Mouse (Mus musculus): ENCODE data around the gene Gpam. TPM values are rescaled to one million over a fixed set of nuclear protein-coding genes. Genes with fewer than 3 reads are reported as not detected.
"Not testable (repeated sequence)": the region's sequence is repeated elsewhere in the genome, so short reads cannot be mapped to it uniquely, and the experiment has no call there.

Gene Gpam
- 10 to 100 TPM; 67.6 to 79.1 TPM for total RNA-seq (2021)
- long read RNA-seq, experiment 1, transcript Gpam-201 (21 exons, 3,832 nt): major isoform, 34 of 75 reads
- long read RNA-seq, experiment 1, partial matches to known transcripts: 22 of 75 reads
- long read RNA-seq, experiment 1, other reads (novel, unspliced or antisense): 19 of 75 reads
- long read RNA-seq, experiment 2, transcript Gpam-201 (21 exons, 3,832 nt): major isoform, 65 of 118 reads
- long read RNA-seq, experiment 2, partial matches to known transcripts: 22 of 118 reads
- long read RNA-seq, experiment 2, other reads (novel, unspliced or antisense): 31 of 118 reads

DNA sequence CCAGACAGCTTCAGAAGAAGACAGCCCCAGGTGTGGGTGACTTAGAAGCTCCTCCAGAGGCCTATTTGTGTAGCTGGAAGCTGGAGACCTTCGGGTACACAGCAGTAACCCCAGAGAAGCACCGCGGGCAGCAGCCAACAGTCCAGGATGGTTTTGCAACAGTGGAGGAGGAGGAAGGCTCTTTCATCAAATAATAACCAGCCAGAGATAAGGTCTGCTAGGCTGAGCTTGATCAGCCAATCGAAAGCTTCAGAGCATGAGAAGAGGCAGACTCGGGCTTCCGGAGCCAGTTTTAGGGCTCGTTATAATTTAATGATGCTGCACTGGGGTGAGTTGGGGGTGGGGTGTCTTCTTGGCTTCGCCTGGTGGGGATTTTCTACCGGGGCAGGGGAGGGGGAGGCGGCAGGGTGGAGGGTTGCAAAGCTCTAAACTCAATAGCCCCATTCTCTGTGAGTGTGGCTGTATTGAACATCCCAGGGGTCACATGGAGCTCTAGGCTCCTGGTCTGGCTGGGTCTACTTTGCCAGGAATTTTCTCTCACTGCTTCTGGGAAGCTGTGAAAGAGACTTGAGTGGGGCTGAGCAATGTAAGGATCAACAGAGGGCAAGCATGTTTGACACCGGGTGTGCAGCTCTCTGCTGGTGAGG is at the start of gene Gpam:
Gene Gpam, minus strand, starts transcription at position 167 of the 647 bp plus-strand sequence.
- DNase-seq (ENCODE audit: low spot score in 2 of 2): no peak

DNA sequence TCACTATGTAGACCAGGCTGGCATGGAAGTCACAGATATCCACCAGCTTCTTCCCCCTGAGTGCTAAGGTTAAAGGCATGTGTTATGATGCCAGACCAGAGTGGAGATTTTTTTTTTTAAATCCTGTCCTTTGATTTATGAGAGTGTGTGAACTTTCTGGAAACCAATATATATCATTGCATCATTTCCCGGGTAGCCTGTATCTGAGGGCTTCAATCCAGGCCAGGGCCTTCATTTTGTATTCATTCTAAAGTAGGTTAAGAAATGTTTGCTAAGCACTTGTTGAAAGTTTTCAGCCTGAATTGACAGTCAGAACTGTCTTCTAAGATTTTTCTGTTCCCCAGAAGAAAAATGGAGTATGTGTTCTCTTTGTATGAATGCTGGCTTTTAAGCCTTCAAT is 44.5 kb upstream of the Gpam start:
- no peak for DNase-seq (ENCODE audit: low spot score in 2 of 2)

DNA sequence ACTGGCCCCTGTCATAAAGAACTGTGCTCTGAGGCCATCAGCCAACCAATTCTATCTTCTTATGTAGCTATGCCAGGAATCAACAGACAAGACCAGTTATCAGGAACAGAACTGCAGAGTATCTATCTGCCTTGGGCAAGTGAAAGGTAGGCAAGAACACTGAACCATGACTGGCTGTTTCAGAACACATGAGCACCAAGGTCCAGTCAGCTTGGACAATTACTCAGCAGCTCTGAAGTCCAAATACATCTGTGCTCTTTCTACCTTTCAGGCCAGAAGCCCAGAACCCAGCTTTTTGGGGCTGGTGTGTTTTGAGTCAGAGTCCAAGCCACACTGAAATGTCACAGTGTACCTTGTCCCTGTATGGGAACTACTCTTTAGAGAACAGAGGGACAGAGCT is 43.4 kb upstream of the Gpam start:
- DNase-seq (ENCODE audit: low spot score in 2 of 2): no peak

DNA sequence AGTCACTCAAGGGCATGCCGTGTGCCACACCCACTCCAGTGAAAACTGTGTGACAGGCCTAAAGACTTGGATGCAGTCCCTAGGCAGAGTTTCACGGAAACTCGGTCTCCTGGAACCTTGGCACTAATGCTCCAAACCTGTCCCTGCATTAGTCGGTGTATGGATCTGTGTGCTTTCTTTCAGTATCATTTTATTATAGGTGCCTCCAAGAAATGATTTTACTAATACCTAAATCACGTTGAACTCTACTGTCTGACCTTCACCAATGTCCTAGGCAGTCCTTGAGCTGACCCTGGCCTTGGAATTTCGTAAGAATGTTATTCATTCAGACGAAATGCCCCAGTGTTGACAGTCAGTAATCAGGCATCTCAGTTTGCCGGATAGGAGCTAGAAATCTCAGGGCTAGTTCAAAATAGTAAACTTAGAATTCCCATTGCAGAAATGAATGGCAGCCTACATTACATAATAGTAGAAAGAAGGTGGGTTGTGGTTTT is 42.2 kb upstream of the Gpam start:
- DNase-seq (ENCODE audit: low spot score in 2 of 2): not testable (repeated sequence)

DNA sequence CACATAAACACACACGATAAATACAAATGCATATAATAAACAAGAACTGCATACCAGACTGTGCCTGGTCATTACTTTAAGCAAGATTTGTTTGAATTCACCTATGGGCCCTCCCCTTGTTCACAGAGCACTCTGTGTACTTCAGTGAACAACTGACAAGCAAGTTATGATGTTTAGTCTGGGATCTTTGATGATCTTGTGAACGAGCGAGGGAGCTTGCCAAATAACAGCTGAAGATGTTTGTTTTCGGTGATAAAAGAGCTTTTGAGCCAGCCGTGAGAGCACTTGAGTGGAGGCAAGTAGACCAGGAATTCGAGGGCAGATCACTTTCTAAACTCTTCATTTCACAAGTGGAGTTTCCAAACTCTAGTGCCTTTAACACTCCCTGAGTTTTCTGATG is 41.3 kb upstream of the Gpam start:
- no peak for DNase-seq (ENCODE audit: low spot score in 2 of 2)

DNA sequence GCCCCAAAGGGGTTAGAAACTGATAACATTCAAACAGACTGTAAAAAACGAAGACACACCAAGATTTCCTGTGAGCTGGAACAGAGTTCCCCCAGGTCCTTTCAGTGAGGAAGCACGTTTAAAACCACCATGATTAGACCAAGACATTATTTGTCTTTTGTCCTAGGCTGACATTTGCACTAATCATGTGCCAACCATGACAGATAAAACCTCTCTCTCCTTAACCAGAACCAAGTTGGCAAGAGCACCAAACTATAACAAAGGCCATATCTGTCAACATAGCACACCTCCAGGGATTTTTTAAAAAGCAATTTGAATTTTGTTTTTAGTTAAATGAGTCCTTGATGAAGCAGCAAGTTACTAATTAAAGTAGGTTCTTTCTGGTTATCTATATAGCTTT is 40.7 kb upstream of the Gpam start:
- DNase-seq (ENCODE audit: low spot score in 2 of 2): no peak

DNA sequence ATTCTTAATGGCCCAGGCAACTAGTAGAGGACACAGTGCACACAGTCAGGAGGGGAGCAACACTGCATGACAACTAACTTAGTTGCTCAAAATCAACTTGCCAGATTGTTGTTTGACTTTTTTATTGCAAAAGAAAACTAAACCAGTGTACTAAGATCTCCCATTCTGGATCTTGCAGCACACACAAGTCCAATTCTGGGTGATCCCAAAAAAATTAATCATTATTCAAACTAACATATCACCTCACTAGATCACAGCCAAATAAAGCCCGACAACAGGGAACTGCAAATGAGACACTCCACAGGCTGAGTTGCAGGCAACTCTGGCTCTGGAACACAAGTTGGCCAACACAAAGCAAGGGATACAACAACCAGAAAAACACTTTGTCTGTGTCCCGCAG is 39.7 kb upstream of the Gpam start:
- DNase-seq (ENCODE audit: low spot score in 2 of 2): no peak

DNA sequence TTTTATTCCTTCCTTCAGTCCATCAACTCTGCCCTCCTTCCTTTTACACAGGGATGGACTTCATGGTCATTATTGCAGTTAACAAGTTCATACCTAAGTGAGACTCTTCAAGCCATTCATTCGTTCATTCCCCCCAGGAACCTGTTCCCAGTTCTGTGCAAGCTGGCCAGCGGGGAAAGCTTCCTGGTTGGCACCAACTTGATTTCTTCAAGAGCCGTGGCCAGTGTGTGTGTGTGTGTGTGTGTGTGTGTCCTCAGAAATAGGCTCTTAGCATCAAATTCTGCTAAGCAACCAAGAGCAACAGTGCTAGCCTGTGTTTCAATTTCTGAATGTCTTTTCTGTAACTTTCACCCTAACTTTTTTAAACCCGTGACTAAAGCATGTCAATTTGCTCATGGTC is 38.9 kb upstream of the Gpam start:
- no peak for DNase-seq (ENCODE audit: low spot score in 2 of 2)

DNA sequence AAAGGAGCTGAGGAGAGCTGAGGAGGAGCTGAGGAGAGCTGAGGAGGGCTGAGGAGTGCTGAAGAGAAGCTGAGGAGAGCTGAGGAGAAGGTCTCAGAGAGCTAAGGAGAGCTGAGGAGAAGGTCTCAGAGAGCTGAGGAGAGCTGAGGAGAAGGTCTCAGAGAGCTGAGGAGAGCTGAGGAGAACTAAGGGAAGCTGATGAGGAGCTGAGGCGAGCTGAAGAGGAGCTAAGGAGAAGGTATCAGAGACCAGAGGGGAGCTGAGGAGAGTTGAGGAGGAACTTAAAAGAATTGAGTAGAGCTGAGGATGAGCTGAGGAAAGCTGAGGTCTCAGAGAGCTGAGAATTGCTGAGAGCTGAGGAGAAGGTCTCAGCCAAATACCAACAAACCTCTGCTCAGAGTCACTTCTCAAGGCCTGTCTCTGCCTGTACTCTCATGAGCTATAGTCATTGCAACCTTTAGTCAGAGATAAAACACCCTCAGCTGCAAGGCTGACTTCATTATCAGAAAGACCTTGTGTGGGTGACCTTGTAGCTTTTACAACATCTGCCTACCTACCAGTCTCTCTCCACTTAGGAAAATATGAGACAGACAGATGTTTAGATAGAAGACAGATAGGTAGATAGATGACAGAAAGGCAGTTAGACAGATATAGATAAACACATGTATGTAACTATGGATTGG is 38.3 kb upstream of the Gpam start:
- DNase-seq (ENCODE audit: low spot score in 2 of 2): no peak

DNA sequence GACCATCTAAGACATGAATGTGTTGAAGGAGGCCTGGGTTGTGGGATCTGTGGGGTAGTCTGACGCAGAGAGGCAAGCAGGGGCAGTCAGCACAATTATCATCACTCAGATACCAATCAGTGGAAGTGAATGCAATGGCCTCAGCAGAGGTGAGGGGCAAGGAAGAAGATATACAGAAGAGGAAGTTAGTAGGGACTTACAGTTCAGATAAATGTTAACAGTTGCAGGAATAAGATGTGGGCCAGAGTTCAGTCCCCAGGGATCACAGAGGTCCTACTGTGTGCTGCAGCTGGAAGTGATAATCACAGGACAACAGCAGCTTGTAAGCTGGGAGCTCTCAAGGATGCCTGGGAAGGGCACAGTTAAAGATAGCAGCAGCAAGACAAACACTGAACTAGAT is 37.1 kb upstream of the Gpam start:
- no peak for DNase-seq (ENCODE audit: low spot score in 2 of 2)

DNA sequence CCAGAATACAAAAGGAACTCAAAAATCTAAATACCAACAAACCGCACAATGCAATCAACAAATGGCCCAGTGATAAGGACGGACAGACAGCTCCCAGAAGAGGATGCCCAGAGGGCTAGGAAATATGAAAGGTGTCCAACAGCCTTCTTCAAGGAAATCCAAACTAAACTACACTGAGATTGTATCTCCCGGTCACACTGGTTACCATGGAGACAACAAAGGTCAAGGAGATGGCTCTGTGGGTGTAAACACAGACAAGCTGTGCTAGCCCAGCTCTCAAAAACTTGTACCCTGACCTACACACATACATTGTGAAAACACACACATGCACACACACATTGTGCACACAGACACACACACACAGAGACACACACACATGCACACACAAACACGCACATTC is 35.2 kb upstream of the Gpam start:
- DNase-seq (ENCODE audit: low spot score in 2 of 2): no peak

DNA sequence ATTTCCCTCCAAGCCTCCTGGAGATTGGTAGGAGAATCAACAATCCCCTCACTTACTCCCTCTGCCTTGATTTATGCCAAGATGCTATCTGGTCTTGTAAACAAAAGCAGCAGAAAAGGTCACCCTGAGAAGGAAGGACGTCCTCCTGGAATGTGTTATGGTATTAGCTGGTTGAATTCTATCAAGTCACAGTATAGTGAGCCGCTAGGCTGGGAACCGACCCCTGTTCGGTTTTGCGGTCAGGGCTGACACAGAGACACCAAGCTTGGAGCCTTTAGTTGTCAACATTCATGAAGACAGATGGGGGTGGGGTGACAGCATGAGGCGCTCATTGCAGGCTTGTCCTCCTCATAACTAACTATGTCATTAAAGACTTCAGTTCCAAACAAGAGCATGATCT is 32.8 kb upstream of the Gpam start:
- DNase-seq (ENCODE audit: low spot score in 2 of 2): no peak

DNA sequence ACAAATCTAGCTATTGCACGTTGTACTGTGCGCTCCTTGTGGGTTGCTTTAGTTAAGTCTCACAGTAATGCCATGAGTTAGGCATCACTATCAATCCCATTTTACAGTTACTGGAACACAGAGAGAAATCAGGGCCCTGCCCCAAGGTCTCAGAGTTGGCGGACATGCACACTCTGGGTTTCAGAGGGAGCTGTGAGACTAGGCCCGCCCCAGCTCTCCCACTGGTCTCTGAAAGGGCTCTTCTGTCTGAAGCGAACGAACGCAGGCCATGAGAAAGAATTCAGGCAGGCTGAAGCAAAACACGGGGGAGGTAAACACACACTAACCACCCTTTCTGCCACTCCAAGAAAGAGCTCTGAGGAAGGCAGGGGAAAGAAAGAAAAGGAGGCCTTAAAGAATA is 31.6 kb upstream of the Gpam start:
- no peak for DNase-seq (ENCODE audit: low spot score in 2 of 2)

DNA sequence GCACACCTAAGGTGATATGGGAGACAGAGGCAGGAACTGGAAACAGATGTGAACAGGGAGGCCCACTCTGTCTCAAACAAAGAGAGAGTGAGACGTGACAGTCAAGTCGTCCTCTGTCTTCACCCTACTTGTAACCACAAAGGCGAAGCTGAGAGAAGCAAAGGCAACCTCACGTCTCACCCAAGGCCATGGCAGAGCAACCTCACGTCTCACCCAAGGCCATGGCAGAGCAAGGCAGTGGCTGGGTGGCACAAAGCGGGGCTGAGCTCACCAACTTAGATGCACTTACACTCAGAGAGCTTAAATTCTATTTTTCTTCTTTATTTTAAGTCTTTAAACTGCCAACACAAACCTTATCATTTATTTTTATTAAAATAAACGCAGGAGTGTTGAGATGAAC is 30.0 kb upstream of the Gpam start:
- no peak for DNase-seq (ENCODE audit: low spot score in 2 of 2)

DNA sequence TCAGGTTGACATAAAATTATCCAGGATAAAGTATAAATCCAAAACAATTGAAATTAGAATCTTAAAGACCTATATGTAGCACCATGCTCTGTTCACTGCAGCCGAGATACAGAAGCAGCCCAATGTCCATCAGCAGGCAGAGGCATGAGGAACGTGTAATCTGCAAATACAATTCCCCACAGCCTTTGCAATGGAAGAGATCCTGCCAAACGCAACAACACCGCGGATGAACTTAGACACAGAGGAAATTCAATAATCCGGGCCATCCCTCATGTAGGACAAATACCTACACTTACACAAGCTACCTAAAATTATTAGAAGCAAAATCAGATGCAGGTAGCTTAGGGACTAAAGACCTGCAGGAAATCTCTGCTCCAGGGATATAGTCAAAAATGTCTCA is 25.9 kb upstream of the Gpam start:
- no peak for DNase-seq (ENCODE audit: low spot score in 2 of 2)

DNA sequence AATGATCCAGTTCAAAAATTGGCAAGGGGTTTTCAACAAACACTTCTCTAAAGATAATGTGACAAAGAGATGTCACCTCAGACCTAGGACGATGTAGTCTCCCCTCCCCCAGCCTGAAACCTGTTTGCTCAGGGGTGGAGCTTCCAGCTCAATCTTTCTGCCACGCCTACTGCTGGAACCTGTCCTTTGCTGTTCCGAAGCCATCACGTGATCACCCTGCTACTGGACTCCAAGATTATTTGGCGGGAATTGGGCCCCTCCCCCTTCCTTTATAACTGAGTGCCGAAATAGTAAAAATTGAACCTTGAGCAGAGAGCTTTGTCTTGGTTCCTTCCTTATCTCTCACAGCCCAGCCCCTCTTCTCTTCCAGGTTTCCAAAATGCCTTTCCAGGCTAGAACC is 25.2 kb upstream of the Gpam start:
- not testable (repeated sequence) for DNase-seq (ENCODE audit: low spot score in 2 of 2)

DNA sequence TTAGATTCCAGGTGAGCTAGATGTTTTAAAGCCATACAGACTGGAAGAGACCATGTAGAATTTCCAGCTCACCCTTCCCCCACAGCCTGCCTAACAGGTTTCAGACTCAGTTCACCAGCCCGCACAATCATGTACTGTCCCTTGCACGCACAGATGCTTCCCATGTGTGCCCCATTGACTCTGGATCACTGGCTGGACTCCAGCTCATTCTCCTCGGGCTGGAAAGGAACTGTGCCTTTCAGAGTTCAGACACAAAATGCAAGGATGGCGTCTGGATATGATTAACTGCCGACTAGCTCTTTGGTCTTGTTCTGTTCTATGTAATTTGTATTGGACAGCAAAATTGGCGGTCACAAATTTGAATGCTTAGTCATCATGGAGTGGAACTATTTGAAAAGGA is 22.6 kb upstream of the Gpam start:
- no peak for DNase-seq (ENCODE audit: low spot score in 2 of 2)

DNA sequence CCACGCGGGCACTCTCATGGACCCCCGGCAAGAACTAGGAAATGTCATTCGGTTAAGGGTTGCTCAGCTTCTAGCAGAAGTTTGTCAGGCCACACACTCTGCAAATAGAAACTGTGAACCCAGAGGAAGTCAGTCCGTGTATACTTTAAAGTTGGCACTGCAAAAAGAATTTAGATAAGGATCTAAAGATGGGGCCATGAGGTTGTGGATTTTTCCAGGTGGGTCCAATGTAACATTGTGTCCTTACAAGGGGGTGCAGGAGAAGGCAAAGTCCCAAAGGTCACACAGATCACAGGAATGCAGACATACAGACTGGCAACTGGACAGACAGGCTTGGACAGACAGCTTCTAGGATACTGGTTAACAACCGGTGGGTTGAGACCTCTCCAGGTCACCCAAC is 21.1 kb upstream of the Gpam start:
- no peak for DNase-seq (ENCODE audit: low spot score in 2 of 2)

DNA sequence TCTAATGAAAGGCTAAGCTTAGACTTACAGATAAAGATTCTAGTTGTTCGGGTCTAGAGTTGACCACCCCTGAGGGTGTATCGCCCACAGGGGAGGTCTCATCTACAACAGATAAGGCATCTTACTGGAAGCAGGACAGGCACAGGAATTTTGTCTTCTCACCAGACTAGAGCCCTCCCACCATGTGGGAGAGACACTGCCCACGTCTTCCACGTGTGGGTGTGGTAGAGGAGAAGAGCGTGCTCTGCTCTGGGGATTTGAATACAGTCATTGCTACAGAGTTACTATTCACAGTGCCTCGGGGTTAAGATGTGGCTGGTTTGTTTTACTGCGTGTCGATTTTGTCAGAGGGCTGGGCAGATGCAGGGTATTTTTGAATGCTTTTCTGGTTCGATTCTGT is 20.5 kb upstream of the Gpam start:
- no peak for DNase-seq (ENCODE audit: low spot score in 2 of 2)

DNA sequence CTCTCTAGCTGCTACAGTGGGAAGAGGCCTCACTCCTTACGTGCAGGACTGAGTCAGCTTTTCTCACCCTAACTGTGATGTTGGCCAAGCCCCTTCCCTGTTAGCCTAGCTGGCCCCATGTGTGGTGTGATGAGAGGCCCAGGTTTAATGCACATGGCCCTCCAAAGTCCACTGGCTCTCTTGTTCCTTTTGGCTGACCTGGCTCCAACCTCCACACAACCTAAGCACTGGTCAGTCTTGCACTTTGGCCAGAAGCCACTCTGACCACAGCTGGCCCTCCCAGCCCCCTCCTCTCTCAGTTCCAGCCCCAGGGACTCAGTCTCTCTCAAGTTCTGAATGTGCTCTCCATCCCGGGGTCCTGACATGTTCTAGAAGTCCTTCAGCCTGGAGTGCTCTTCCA is 18.1 kb upstream of the Gpam start:
- DNase-seq (ENCODE audit: low spot score in 2 of 2): no peak

DNA sequence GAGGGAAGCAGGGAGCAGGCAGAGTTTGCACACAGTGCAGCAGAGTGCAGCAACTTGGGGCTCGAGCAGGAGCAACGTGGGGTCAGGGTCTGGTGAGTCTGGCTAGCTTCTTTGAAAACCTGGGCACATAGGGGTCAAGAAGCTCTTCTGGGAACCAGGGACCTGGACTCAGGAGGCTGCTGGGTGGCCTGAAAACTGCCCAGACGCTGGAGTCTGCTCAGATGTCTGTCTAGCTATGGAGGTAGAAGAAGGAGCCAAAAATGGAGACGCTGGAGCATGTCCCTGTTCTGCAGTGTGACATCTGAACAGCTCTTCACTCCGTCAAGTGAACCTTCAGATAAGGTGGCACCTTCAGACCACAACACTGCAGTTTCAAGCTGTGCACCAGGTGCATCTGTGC is 17.7 kb upstream of the Gpam start:
- no peak for DNase-seq (ENCODE audit: low spot score in 2 of 2)
